Mouse (Mus musculus) mouse embryonic stem cell (cell line): ENCODE data around the gene Mapk11.

Source experiments
- in situ Hi-C, 2 experiments: fragments of 300-500 bp; cut with MboI; formaldehyde crosslinking; loops; 1 replicate in 1 of 2; 3 replicates in 1 of 2; pipeline ENCODE4 v1.14.3; 2019 to 2020; ENCODE audit warnings: low sequenced_read_pairs in 2 of 2, low pct_unique_long_range_greater_than_20kb in 1 of 2, mixed read lengths in 1 of 2; ENCODE audit not compliant: unreplicated experiment in 1 of 2

Mapk11 gene

DNA sequence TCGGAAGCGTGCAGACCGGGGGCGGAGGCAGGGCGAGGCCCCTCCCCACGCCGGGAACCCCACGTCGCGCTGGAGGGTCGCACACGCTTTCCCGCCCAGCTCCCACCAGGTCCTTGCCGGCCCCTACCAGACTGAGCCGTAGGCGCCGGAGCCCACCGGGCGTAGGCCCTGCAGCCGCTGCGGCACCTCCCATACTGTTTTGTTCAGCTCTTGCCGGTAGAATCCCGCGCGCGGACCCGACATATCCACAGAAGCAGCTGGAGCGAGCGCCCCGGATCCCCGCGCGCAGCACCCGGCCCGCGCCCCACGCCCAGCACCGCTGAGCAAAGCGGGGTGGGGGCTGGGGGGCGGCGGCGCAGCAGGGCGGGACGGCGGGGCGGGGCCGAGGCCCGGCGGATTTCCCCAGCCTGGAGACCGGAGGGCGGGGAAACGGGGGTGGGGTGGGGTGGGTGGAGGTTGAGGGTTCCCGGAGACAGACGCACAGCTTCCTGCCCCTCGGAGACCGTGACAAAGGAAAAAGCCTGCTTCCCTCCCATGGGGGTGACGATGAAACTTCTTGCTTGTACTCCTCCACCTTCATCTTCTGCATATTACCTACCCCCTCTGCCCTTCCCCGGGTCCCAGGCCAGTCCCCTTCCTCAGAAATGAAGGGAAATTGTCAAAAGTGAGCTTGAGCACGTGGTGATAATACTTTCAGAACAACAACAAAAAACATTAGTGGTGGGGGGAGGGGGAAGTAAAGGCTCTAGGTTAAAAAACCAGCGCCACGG, at the start of gene Mapk11:
TSS of gene Mapk11 (minus strand) at position 358 of the 770 bp plus-strand sequence.
- in situ Hi-C loops = no loop called here

DNA sequence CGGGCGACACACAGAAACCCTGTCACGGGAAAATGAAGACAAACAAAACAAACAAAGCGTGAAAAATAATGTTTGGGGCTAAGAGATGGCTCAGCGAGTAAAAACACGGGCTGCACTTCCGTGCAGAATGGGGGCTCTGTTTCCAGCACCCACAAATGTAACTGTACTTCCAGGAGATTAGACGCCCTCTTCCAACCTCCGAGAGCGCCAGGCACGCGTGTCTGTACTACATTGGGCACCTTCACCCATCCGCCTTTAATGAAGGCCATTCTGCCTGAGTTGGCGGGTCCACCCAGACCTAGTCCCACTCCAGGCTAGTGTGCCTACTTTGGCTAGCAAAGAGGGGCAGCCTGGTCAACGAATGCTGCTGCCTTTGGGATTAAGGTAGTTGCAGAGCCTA, 47.6 kb upstream of the Mapk11 start:
- in situ Hi-C loops = no loop called here

DNA sequence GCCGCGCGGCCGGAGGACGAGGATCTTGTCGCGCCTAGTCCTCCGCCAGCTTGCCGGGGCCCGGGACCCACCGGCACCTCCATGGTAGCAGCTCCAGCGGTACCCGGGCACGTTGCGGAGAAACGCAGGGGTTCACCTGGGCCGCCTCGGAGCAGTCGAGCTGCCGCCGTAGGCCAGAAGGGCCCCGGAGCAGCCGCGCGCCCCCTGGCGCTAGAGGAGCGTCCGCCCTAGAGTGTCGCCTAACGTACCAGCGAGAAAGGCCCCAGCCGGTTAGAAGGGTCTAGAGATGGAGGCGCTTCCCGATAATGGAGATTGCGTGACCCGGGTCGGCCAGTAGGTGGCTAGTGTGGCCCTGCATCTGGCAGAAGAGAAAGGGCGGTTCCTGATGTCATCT, 46.9 kb upstream of the Mapk11 start, which contains the start of gene Dennd6b:
TSS of gene Dennd6b (minus strand) at position 184 of the 394 bp plus-strand sequence.
- in situ Hi-C loops = no loop called here

DNA sequence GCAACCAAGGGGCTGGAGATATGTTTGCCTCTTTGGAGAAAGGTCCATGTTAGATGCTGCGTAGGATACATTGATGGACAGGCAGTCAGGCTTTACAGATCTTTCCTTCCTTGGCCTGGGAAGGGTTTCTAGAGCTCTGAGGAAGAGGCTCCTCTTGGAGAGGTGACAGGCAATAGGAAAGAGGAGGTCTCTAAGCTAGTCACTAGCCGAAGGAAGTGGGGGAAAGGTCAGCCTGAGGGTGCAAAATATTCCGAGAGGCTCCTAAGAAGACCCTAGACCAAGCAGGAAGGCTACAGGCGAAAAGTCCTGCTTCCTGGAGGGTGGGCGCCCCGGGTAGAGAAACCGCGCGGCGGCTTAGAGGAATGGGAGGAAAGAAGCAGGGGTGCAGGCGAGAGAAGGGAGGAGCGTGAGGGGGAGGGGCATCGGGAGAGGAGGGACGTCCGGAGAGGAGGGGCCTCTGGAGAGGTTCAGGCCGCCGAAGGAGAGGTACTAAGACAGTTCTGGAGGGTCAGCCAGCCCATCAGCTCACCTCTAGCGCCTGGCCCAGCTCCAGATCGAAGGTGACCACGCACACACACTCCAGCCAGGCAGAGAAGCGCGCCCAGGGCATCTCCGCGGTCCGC, 46.4 kb upstream of the Mapk11 start:
- in situ Hi-C loops = no loop called here

DNA sequence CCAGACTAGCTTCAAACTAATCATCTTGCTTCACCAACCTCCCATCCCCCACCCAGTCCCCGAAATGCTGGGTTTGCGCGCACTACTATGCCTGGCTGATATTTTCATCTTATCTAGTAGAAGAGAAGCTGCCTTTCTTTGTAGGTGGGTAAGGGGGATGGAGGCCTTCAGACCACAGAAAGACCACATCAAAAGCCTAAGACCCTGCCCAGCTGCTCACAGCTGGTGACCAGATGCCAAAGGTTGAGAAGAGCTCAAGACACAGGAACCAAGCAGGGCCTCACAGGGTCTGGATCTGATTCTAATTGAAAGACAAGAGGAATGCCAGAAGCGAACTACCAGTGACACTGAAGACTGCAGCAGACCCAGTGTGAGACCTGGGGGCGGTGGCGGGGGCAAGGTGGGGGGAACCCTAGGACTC, 45.8 kb upstream of the Mapk11 start:
- in situ Hi-C loops = no loop called here

DNA sequence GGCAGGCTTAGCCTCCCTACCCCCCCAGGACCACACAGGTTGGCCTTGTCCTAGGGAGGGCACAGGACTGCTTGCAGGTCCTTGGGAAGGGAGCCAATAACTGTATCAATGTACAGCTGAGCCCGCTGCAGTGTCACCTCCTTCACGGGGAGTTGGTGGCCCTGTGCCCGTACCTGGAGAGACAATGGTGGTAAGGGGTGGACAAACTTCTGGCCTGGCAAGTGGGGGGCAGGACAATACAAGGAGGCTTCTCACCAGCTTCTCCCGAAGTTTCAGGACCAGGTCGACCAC, 35.5 kb upstream of the Mapk11 start:
- in situ Hi-C loops = no loop called here

DNA sequence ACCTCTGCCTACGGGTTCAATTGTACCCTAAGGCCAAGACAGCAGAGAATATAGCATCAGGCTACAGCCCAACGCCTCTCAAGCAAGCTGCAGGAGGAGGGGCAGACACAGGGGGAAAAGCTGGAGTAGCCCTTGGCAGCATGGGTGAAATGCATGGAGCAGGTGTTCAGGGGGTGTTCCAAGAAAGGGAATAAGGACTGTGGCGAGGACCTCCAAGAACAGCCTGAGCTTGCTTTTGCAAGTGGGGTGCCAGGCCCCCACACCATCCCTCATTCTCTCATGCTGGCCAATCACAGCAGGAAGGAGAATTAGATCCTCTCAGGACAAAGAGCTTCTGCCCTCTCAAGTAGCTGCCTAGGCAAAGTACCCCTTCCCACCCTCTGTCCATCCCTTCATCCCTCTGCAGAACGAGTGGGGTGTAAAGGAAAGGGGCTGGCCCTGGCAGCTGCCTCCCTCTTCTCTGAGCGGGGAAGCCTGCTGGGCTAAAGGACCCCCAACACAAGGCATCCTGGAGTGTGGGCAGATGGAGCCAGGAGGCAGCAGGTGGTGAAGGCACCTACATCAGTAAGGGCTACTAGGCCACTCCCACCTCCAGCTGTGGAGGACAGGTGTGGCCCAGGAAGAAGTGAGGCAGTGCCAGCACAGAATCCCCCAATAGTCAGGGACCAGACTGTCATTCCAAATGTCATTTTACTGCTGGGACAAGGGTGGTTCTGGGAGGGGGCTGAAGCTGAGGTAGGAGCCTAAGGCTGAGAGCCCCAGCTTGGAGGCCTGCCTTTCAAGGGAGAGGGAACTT, 34.9 kb upstream of the Mapk11 start:
- in situ Hi-C loops = no loop called here

DNA sequence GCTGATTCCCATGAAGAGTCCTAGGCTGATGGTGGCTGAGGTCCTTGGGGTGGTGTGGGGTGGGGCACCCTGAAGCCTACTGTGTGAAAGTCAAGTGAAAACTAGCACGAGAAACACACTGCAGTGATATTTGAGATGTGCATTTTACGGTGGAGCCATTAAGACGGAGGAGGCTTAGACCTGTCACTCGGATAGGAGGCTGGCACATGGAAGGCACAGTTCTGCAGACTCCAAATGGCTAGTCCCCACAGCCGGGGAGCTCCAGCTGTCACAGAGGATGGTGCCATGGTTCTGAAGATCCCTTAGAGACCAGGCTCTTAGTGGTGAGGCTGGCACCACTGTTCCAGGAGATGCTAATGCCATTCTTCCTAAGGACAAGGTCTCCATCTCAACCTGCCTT, 33.4 kb upstream of the Mapk11 start:
- in situ Hi-C loops = no loop called here

DNA sequence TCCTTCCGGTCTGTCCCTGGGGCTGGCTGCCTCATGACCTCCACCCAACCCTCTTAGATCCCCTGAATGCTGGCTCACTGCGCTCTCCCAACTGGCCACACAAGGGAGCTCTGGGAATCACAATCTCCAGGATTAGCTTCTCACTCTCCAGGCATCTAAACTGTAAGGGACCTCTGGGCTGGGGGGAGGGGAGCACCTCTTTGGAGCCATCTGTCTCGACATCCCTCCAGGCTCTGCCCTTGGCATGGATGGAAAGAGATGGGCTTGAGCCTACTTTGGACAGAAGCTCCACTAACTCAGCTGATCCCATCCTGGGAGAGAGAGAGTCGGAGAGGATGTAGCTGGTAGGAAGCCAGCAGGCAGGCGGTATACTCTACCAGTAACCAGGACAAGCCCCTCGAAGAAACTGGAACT, 32.9 kb upstream of the Mapk11 start:
- in situ Hi-C loops = no loop called here

DNA sequence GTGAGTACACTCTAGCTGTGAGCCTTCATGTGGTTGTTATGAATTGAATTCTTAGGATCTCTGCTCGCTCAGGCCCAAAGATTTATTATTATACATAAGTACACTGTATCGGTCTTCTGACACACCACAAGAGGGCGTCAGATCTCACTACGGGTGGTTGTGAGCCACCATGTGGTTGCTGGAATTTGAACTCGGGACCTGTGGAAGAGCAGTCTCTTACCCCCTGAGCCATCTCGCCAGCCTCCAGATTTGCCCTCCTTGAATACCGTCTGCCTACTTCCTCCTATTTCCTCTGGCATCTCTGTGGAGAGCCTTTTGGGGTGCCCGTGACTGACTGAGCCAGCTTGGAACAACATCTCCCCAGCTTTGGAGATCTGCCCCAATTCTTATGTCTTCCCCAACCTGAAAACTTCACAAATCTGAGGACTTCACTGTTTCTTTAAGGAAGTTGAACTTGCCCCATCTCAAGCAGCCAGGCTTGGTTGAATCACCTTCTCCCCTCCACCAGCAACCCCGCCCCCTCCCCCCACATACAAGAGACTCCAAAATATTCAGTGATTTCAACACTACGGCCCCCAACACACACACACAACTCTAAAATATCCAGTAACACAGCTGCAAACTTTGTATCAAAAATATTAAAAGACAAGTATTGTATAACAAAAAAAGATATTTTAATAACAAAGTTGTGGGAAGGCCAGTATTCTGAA, 32.3 kb upstream of the Mapk11 start:
- in situ Hi-C loops = no loop called here

DNA sequence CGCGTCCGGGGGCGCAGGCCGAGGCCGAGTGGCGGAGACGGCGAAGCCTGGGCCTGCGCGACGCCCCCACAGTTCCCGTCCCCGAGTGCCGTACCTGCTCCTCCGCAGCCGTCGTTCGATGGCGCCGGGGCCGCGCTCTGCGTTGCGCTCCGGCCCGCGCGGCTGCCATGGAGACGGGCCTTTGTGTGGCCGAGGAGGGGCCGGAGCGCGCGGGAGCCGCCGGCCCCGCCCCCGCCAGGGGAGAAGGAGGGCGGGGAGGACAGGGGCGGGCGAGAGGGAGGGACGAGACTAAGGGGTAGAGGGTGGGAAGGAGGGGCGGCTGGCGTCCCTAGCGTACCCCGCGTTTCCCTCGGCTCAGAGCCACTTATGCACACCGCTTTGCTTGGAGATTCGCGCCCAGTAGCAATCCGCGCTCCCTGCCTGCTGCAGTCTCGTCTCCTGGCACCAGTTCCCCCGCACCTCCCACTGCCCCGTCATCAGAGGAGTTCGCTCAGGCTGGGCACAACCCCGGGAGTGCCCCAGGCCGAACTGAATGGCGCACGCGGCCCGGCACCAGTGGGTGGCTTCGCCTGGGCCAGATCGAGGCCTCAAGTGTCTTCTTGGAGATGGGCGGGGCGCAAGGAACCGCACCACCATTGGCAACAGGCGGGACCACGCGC, 31.3 kb upstream of the Mapk11 start, which contains the start of gene Plxnb2:
TSS of gene Plxnb2 (minus strand) at position 218 of the 659 bp plus-strand sequence.
- in situ Hi-C loops = no loop called here

DNA sequence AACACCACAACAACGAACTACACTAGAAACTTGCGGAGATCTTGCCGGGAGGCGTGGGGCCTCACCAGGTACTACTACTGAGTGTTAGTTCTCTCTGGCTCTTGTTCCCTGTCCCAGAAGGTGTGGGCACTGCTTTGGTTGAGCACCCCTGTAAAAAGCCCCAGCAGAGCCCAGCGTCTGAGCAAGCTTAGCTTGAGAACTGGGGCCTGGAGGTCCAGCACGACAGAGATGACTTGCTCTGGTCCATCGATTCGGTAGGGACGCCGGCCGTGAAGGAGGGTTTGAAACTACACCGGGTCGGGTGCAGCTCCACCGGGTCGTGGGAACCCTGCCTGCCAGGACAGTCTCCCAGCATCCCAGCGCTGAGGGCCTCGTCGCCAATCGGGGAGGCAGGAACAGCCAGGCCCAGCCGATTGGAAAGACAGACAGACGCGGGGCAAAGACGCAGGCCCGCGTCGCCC, 30.7 kb upstream of the Mapk11 start:
- in situ Hi-C loops = no loop called here

DNA sequence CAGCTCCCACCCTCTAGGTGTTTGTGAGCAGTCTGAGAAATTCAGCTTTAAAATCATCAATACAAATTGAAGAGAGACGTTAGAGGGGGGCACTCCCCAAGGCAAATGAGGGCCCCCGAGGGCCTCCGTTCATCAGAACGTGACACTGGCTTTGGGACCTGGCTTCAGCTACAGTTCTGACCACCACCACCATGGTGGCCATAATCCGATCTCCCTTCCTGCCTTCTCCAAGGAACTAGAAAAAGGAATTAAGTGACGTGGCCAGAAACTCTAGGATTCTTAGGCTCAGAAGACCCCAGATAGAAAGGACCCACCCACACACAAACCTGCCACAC, 30.2 kb upstream of the Mapk11 start:
- in situ Hi-C loops = no loop called here

DNA sequence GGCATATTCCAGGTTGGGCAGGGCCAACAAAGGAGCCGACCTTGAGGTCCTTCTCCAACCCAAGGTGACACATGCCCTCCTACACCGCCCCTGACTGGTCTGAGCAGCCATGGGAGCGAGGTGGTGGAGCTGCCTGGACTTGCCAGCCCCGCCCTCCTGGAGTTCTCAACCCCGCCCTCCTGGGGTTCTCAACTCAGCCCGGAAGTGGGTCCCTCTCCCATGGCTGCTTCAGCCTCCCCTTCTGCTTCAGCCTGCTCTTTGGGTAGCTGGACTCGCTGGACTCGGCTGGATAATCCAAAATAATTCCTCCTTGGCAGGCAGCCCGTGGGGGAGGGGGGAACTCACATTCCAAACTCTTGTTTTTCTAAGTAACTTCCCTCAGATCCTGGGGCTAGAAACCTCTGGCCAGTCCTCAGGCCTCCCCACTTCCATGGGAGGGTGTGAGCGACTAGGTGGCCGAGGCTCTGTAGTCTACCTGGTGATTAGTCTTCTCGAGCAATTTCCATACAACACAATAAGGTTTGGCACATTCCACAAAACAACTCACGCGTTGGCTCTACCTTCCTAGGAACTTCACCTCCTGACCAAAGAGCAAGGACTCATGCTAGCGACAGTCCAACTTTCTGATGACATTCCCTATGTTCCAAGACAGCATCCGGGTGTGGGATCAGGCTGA, 29.7 kb upstream of the Mapk11 start:
- in situ Hi-C loops = no loop called here

DNA sequence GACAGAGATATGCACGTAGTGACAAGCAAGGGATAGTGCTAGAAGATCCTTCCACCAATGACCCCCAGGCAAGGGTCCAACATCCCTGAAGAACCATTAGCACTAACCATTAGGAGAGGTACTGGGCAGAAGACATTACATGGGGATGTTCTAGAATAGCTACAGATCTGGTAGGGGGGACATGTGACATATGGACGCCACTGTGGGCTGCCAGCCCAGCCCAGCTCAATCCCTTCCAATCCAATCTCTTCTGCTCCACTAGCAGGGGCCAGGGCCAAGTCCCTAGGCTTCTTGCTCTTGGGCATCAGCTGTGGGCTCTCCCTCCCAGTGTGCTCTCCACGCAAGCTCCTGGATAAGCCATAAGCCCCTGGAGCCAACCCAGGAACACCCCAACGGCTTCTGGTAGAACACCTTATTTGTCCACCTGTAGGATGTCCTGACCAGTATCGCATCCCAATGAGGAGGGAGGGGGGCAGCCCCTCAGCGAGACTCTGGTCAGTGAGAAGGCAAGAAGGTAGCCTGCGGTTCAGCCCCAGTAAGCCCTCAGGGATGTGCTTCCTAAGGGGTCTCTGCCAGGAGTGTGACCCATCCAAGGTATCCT, 28.9 kb upstream of the Mapk11 start:
- in situ Hi-C loops = no loop called here

DNA sequence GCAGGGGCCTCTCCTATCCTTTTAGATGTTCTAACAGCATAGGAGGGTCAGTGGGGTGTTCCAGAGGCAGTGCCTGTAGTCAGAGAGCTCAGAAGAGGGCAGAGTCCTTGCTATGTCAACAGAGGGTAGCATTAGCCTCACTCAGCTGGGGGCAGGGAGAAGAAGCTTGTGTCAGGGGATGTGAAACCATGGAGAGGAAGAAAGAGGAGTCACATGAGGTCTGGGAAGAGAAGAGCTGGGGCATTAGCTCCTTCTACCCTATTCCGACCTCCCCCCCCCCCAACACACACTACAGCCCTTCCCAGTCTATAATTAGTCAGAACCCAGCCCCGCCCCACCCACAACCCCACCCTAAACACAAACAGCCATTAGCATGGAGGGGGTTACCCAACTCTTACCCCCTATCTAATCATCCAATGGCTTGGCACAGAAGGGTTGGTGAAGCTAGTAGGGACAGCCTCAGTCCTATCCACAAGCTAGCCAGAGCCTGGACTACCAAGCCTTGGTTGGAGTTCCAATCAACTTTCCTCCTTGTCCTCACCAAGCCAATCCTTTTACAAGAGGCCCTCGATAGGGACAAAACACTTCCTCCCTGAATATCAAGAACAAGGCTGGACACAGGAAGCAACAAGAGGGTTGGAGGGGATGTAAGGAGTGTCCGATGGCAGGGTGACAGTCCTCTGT, 28.3 kb upstream of the Mapk11 start:
- in situ Hi-C loops = no loop called here

DNA sequence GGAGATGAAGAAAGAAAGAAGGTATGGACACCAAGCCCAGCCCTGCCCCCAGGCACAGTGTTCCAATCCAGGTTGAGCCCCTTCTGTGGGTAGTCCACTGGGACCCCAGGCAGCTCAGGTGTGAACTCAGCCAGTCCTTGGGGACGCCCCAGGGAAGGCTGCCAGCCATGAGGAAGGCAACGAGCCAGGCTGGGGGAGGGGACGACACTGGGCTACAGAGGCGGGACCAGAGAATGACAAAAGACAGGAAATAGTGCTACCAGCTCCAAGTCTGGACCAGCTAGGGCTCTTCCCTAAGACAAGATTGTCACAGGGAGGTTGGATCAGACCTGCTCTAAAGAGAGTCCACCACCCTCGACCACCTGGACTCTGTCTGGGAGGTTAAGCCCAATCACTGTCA, 27.7 kb upstream of the Mapk11 start:
- in situ Hi-C loops = no loop called here
